Mouse (Mus musculus): Measurements from ENCODE around the gene Ccl5. TPM values are rescaled to one million over a fixed set of nuclear protein-coding genes. Genes with fewer than 3 reads are reported as not detected.

Ccl5 gene
- polyA plus RNA-seq (2012; rRNA removed), result 0.85 and 1.3 TPM in 2 replicates

- Histone ChIP-seq H3K27me3 (ENCODE audit: control insufficient read depth, insufficient read depth, low read length) (no peaks in the 10 kb centered on the region), H3K4me3 (replicated peaks; ENCODE audit: insufficient read depth, low read depth, low read length) (no peak within 1 kb of the TSS), H3K27ac (ENCODE audit: insufficient read depth, low read length) (no peak within 1 kb of the TSS), H3K4me1 (ENCODE audit: control insufficient read depth, insufficient read depth, low read length) (peaks cover 6% of the 10 kb centered on the region)
- TF ChIP-seq POLR2A (IDR thresholded peaks at IDR 0.05; ENCODE audit: borderline replicate concordance, insufficient read depth, low read length), result no peak
- no peak for TF ChIP-seq CTCF (IDR thresholded peaks at IDR 0.05; ENCODE audit: borderline replicate concordance, insufficient read depth, low read depth, low read length)
- DNase-seq, result no peak
- 87% methylated on average over 5 of the region's 5 CpGs for WGBS
These were observed at the start of gene Ccl5 for GRCm38 (mm10) chr11:83530360-83530759. Gene Ccl5 (minus strand): TSS chr11:83530518.

GRCm38 (mm10) chr11:83578999-83579398 lies 48.7 kb upstream of the Ccl5 start:
- no peak overlapping the region for H3K27ac ChIP-seq (ENCODE audit: insufficient read depth, low read length)
- 80% methylated on average over 3 of the region's 3 CpGs for WGBS

GRCm38 (mm10) chr11:83578186-83578760 lies 48.0 kb upstream of the Ccl5 start, which contains the start of gene Ccl9:
Gene Ccl9 (minus strand): TSS chr11:83578636.
- no peak for DNase-seq
- no peaks in the 10 kb centered on the region for H3K27me3 ChIP-seq (ENCODE audit: control insufficient read depth, insufficient read depth, low read length)
- H3K4me1 ChIP-seq (ENCODE audit: control insufficient read depth, insufficient read depth, low read length), result no peaks in the 10 kb centered on the region
- WGBS, result 66% methylated on average over 2 of the region's 2 CpGs
- TF ChIP-seq POLR2A (IDR thresholded peaks at IDR 0.05; ENCODE audit: borderline replicate concordance, insufficient read depth, low read length) (no peak), CTCF (IDR thresholded peaks at IDR 0.05; ENCODE audit: borderline replicate concordance, insufficient read depth, low read depth, low read length) (no peak)
- H3K27ac ChIP-seq (ENCODE audit: insufficient read depth, low read length), result no peak within 1 kb of the TSS
- no peak within 1 kb of the TSS for H3K4me3 ChIP-seq (replicated peaks; ENCODE audit: insufficient read depth, low read depth, low read length)

More at GRCm38 (mm10) chr11:83578999-83579398, 48.7 kb upstream of the Ccl5 start:
- DNase-seq, result no peak
- TF ChIP-seq POLR2A (IDR thresholded peaks at IDR 0.05; ENCODE audit: borderline replicate concordance, insufficient read depth, low read length) (no peak), CTCF (IDR thresholded peaks at IDR 0.05; ENCODE audit: borderline replicate concordance, insufficient read depth, low read depth, low read length) (no peak)
- Histone ChIP-seq H3K4me3 (replicated peaks; ENCODE audit: insufficient read depth, low read depth, low read length) (no peak overlapping the region), H3K27me3 (ENCODE audit: control insufficient read depth, insufficient read depth, low read length) (no peaks in the 10 kb centered on the region), H3K4me1 (ENCODE audit: control insufficient read depth, insufficient read depth, low read length) (no peaks in the 10 kb centered on the region)

GRCm38 (mm10) chr11:83576927-83577555 lies 46.7 kb upstream of the Ccl5 start:
- Histone ChIP-seq H3K4me1 (ENCODE audit: control insufficient read depth, insufficient read depth, low read length) (no peaks in the 10 kb centered on the region), H3K27me3 (ENCODE audit: control insufficient read depth, insufficient read depth, low read length) (no peaks in the 10 kb centered on the region), H3K27ac (ENCODE audit: insufficient read depth, low read length) (no peak overlapping the region), H3K4me3 (replicated peaks; ENCODE audit: insufficient read depth, low read depth, low read length) (no peak overlapping the region)
- no peak for DNase-seq
- no peak for TF ChIP-seq POLR2A (IDR thresholded peaks at IDR 0.05; ENCODE audit: borderline replicate concordance, insufficient read depth, low read length)
- no peak for TF ChIP-seq CTCF (IDR thresholded peaks at IDR 0.05; ENCODE audit: borderline replicate concordance, insufficient read depth, low read depth, low read length)
- 84% methylated on average over 4 of the region's 4 CpGs for WGBS

GRCm38 (mm10) chr11:83572834-83573233 lies 42.5 kb upstream of the Ccl5 start:
- WGBS, result 69% methylated on average over 9 of the region's 9 CpGs
- Histone ChIP-seq H3K27me3 (ENCODE audit: control insufficient read depth, insufficient read depth, low read length) (no peaks in the 10 kb centered on the region), H3K4me3 (replicated peaks; ENCODE audit: insufficient read depth, low read depth, low read length) (no peak overlapping the region), H3K27ac (ENCODE audit: insufficient read depth, low read length) (no peak overlapping the region), H3K4me1 (ENCODE audit: control insufficient read depth, insufficient read depth, low read length) (no peaks in the 10 kb centered on the region)
- no peak for DNase-seq
- TF ChIP-seq POLR2A (IDR thresholded peaks at IDR 0.05; ENCODE audit: borderline replicate concordance, insufficient read depth, low read length), result no peak
- TF ChIP-seq CTCF (IDR thresholded peaks at IDR 0.05; ENCODE audit: borderline replicate concordance, insufficient read depth, low read depth, low read length), result no peak

- Histone ChIP-seq H3K27me3 (ENCODE audit: control insufficient read depth, insufficient read depth, low read length) (no peaks in the 10 kb centered on the region), H3K4me1 (ENCODE audit: control insufficient read depth, insufficient read depth, low read length) (no peaks in the 10 kb centered on the region), H3K4me3 (replicated peaks; ENCODE audit: insufficient read depth, low read depth, low read length) (no peak overlapping the region), H3K27ac (ENCODE audit: insufficient read depth, low read length) (no peak overlapping the region)
- TF ChIP-seq POLR2A (IDR thresholded peaks at IDR 0.05; ENCODE audit: borderline replicate concordance, insufficient read depth, low read length), result no peak
- TF ChIP-seq CTCF (IDR thresholded peaks at IDR 0.05; ENCODE audit: borderline replicate concordance, insufficient read depth, low read depth, low read length), result no peak
- DNase-seq, result no peak
- WGBS, result 90% methylated on average over 8 of the region's 8 CpGs
These were observed 41.9 kb upstream of the Ccl5 start for GRCm38 (mm10) chr11:83572223-83572622.

- H3K4me1 ChIP-seq (ENCODE audit: control insufficient read depth, insufficient read depth, low read length), result no peaks in the 10 kb centered on the region
- no peak overlapping the region for H3K4me3 ChIP-seq (replicated peaks; ENCODE audit: insufficient read depth, low read depth, low read length)
- DNase-seq, result no peak
- TF ChIP-seq CTCF (IDR thresholded peaks at IDR 0.05; ENCODE audit: borderline replicate concordance, insufficient read depth, low read depth, low read length) (no peak), POLR2A (IDR thresholded peaks at IDR 0.05; ENCODE audit: borderline replicate concordance, insufficient read depth, low read length) (no peak)
- H3K27ac ChIP-seq (ENCODE audit: insufficient read depth, low read length), result no peak overlapping the region
- WGBS, result 90% methylated on average over 2 of the region's 2 CpGs
- no peaks in the 10 kb centered on the region for H3K27me3 ChIP-seq (ENCODE audit: control insufficient read depth, insufficient read depth, low read length)
These were observed 39.9 kb upstream of the Ccl5 start for GRCm38 (mm10) chr11:83570189-83570588.

- H3K27ac ChIP-seq (ENCODE audit: insufficient read depth, low read length), result no peak overlapping the region
These were observed 38.9 kb upstream of the Ccl5 start for GRCm38 (mm10) chr11:83569249-83569648.

More at GRCm38 (mm10) chr11:83569249-83569648, 38.9 kb upstream of the Ccl5 start:
- Histone ChIP-seq H3K4me1 (ENCODE audit: control insufficient read depth, insufficient read depth, low read length) (no peaks in the 10 kb centered on the region), H3K27me3 (ENCODE audit: control insufficient read depth, insufficient read depth, low read length) (no peaks in the 10 kb centered on the region), H3K4me3 (replicated peaks; ENCODE audit: insufficient read depth, low read depth, low read length) (no peak overlapping the region)
- 92% methylated on average over 7 of the region's 7 CpGs for WGBS
- TF ChIP-seq POLR2A (IDR thresholded peaks at IDR 0.05; ENCODE audit: borderline replicate concordance, insufficient read depth, low read length), result no peak
- TF ChIP-seq CTCF (IDR thresholded peaks at IDR 0.05; ENCODE audit: borderline replicate concordance, insufficient read depth, low read depth, low read length), result no peak
- DNase-seq, result no peak

All from cerebellum, adult 2 months (tissue).